Mouse (Mus musculus): ENCODE results near the gene Brd4.

DNA sequence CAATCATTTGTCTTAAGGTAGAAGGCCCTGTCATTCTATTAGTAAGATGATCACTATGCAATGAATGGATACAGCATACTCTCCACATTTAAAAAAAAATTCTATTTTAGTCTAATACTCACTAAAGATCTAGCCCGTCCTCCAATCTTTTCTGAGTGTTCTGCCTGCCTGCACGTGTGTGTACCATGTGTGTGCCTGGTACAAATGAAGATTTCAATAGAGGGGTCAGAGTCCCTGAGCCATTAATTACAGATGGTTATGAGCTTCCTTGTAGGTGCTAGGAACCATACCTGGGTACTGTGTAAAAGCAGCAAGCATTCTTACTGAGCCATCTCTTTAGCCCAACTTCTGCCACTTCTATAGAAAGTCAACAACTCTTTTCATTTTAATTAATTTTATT, 27.6 kb downstream of the Brd4 start:
- TF ChIP-seq CTCF (IDR thresholded peaks at IDR 0.05; ENCODE audit: low read depth) (no peak), EP300 (optimal IDR thresholded peaks at IDR 0.05) (no peak)
